Mouse (Mus musculus) neural tube, embryonic 13.5 days (tissue): Measurements from ENCODE around the gene Abcf3. TPM values are rescaled to one million over a fixed set of nuclear protein-coding genes. Genes with fewer than 3 reads are reported as not detected.
A peak's percentile ranks its signal among the peaks of the same experiment; 100 is the strongest.

Source experiments
- ATAC-seq: fragments of 200-750 bp; cut with Nextera tagmentation; 2 replicates; pipeline ENCODE4 v1.8.0; 2017; ENCODE audit warnings: low read depth, mild to moderate bottlenecking, moderate TSS enrichment, moderate library complexity
- H3K27ac ChIP-seq: fragments of 300-500 bp; sonication (generic); replicated peaks from 2 replicates; pipeline ENCODE4 v1.5.1; 2015; ENCODE audit warnings: moderate library complexity, mild to moderate bottlenecking, inconsistent platforms
- H3K27me3 ChIP-seq: fragments of 300-500 bp; sonication (generic); 2 replicates; pipeline ENCODE4 v1.6.1; 2015; ENCODE audit warnings: mild to moderate bottlenecking, inconsistent platforms
- H3K36me3 ChIP-seq: fragments of 300-500 bp; sonication (generic); 2 replicates; pipeline ENCODE4 v1.6.1; 2015; ENCODE audit warnings: mild to moderate bottlenecking, inconsistent platforms
- H3K4me1 ChIP-seq: fragments of 300-500 bp; sonication (generic); replicated peaks from 2 replicates; pipeline ENCODE4 v1.6.1; 2015; ENCODE audit warnings: inconsistent platforms
- H3K4me2 ChIP-seq: fragments of 300-500 bp; sonication (generic); 2 replicates; pipeline ENCODE4 v1.6.1; 2015; ENCODE audit warnings: inconsistent platforms, mild to moderate bottlenecking, moderate library complexity
- H3K4me3 ChIP-seq: fragments of 300-500 bp; sonication (generic); 2 replicates; pipeline ENCODE4 v1.5.1; 2015; ENCODE audit warnings: mild to moderate bottlenecking, inconsistent platforms
- H3K9ac ChIP-seq: fragments of 300-500 bp; sonication (generic); 2 replicates; pipeline ENCODE4 v1.6.1; 2015; ENCODE audit warnings: moderate library complexity, mild to moderate bottlenecking, inconsistent platforms
- H3K9me3 ChIP-seq: fragments of 300-500 bp; sonication (generic); 2 replicates; pipeline ENCODE4 v1.6.1; 2016; ENCODE audit warnings: inconsistent platforms
- WGBS: fragments of 180-500 bp; shearing (Covaris S2); methylation state at CpG from one replicate; pipeline ENCODE4 v1.1.7; 2015; 5-methylcytosine and 5-hydroxymethylcytosine counted together
- polyA plus RNA-seq: library from polyadenylated mRNA; unstranded; fragments of >200 nt; fragmentation: Nextera tagmentation; extraction: Ambion mirVana; gene quantifications from 2 replicates; pipeline ENCODE4 v1.2.1, GENCODE M21; 2015

Gene Abcf3
- polyA plus RNA-seq, 1 experiment from 2014 or later, result 81.5 TPM

GRCm38 (mm10) chr16:20549161-20549560, 784 bp downstream of the Abcf3 start:
- WGBS, result 42% methylated on average over 9 of the region's 9 CpGs
- H3K9me3 ChIP-seq, result no peaks in the 10 kb centered on the region
- H3K4me1 ChIP-seq, result peaks cover 25% of the 10 kb centered on the region
- peak overlapping the region; percentile 93 for H3K4me3 ChIP-seq
- ATAC-seq, result no peak
- peak overlapping the region; percentile 93 for H3K4me2 ChIP-seq
- H3K36me3 ChIP-seq, result peaks cover 67% of the 10 kb centered on the region
- 0 out of 2 replicates have a peak overlapping the region, but pooled peaks have one; percentile 33 for H3K27ac ChIP-seq
- H3K27me3 ChIP-seq, result no peaks in the 10 kb centered on the region
- peak overlapping the region; percentile 89 for H3K9ac ChIP-seq

- H3K4me1 ChIP-seq, result peaks cover 25% of the 10 kb centered on the region
- H3K9me3 ChIP-seq, result no peaks in the 10 kb centered on the region
- no peak for ATAC-seq
- no peak overlapping the region for H3K4me3 ChIP-seq
- H3K27ac ChIP-seq, result no peak overlapping the region
- no peak overlapping the region for H3K4me2 ChIP-seq
- no peak overlapping the region for H3K9ac ChIP-seq
- H3K36me3 ChIP-seq, result peaks cover 64% of the 10 kb centered on the region
- WGBS, result 94% methylated on average over 5 of the region's 5 CpGs
- no peaks in the 10 kb centered on the region for H3K27me3 ChIP-seq
Measured at GRCm38 (mm10) chr16:20551691-20552090, 3.3 kb downstream of the Abcf3 start.

GRCm38 (mm10) chr16:20552594-20552993, 4.2 kb downstream of the Abcf3 start:
- no peak overlapping the region for H3K27ac ChIP-seq

GRCm38 (mm10) chr16:20555000-20555399, 6.6 kb downstream of the Abcf3 start:
- Histone ChIP-seq H3K36me3 (peaks cover 88% of the 10 kb centered on the region), H3K4me3 (no peak overlapping the region), H3K27me3 (no peaks in the 10 kb centered on the region), H3K9me3 (no peaks in the 10 kb centered on the region), H3K27ac (no peak overlapping the region), H3K9ac (no peak overlapping the region), H3K4me1 (peaks cover 3% of the 10 kb centered on the region), H3K4me2 (no peak overlapping the region)
- ATAC-seq, result no peak
- 94% methylated on average over 6 of the region's 6 CpGs for WGBS

More at GRCm38 (mm10) chr16:20552594-20552993, 4.2 kb downstream of the Abcf3 start:
- Histone ChIP-seq H3K9me3 (no peaks in the 10 kb centered on the region), H3K9ac (no peak overlapping the region), H3K4me1 (peaks cover 19% of the 10 kb centered on the region), H3K27me3 (no peaks in the 10 kb centered on the region), H3K4me2 (no peak overlapping the region), H3K4me3 (no peak overlapping the region), H3K36me3 (peaks cover 70% of the 10 kb centered on the region)
- 97% methylated on average over 1 of the region's 1 CpGs for WGBS
- ATAC-seq, result no peak

GRCm38 (mm10) chr16:20557381-20557780, 9.0 kb downstream of the Abcf3 start:
- no peak overlapping the region for H3K9ac ChIP-seq
- H3K4me1 ChIP-seq, result no peaks in the 10 kb centered on the region
- 71% methylated on average over 7 of the region's 7 CpGs for WGBS
- no peaks in the 10 kb centered on the region for H3K27me3 ChIP-seq
- no peak for ATAC-seq
- H3K4me2 ChIP-seq, result no peak overlapping the region
- no peak overlapping the region for H3K27ac ChIP-seq
- H3K9me3 ChIP-seq, result no peaks in the 10 kb centered on the region
- no peak overlapping the region for H3K4me3 ChIP-seq
- H3K36me3 ChIP-seq, result peaks cover 89% of the 10 kb centered on the region

GRCm38 (mm10) chr16:20565075-20565474, 16.7 kb downstream of the Abcf3 start:
- no peak for ATAC-seq
- no peaks in the 10 kb centered on the region for H3K9me3 ChIP-seq
- 52% methylated on average over 1 of the region's 1 CpGs for WGBS
- peaks cover 35% of the 10 kb centered on the region for H3K36me3 ChIP-seq
- H3K4me2 ChIP-seq, result no peak overlapping the region
- no peaks in the 10 kb centered on the region for H3K27me3 ChIP-seq
- H3K9ac ChIP-seq, result no peak overlapping the region
- no peak overlapping the region for H3K27ac ChIP-seq
- H3K4me1 ChIP-seq, result no peaks in the 10 kb centered on the region
- H3K4me3 ChIP-seq, result no peak overlapping the region

GRCm38 (mm10) chr16:20589366-20589938, 41.1 kb downstream of the Abcf3 start, which contains the start of gene Vwa5b2:
Gene Vwa5b2, plus strand, starts transcription at chr16:20589471.
- peak; percentile 78 for ATAC-seq
- no peaks in the 10 kb centered on the region for H3K9me3 ChIP-seq
- peaks cover 70% of the 10 kb centered on the region for H3K27me3 ChIP-seq
- H3K36me3 ChIP-seq, result no peaks in the 10 kb centered on the region
- under 1% methylated on average over 24 of the region's 24 CpGs for WGBS
- peak within 1 kb of the TSS; percentile 67 for H3K27ac ChIP-seq
- peaks cover 28% of the 10 kb centered on the region for H3K4me1 ChIP-seq
- peak within 1 kb of the TSS; percentile 79 for H3K9ac ChIP-seq
- peak within 1 kb of the TSS; percentile 55 for H3K4me3 ChIP-seq
- peak within 1 kb of the TSS; percentile 70 for H3K4me2 ChIP-seq

- WGBS, result under 1% methylated on average over 39 of the region's 39 CpGs
- peak overlapping the region; percentile 70 for H3K4me2 ChIP-seq
- H3K27ac ChIP-seq, result peak overlapping the region; percentile 67
- peaks cover 77% of the 10 kb centered on the region for H3K27me3 ChIP-seq
- H3K4me1 ChIP-seq, result peaks cover 28% of the 10 kb centered on the region
- peak overlapping the region; percentile 55 for H3K4me3 ChIP-seq
- H3K36me3 ChIP-seq, result no peaks in the 10 kb centered on the region
- ATAC-seq, result peak; percentile 85
- no peaks in the 10 kb centered on the region for H3K9me3 ChIP-seq
- H3K9ac ChIP-seq, result peak overlapping the region; percentile 79
Measured at GRCm38 (mm10) chr16:20589939-20590679, 41.7 kb downstream of the Abcf3 start.

GRCm38 (mm10) chr16:20590680-20591038, 42.3 kb downstream of the Abcf3 start:
- ATAC-seq, result peak; percentile 2; the same call in 1 of the 2 replicates
- H3K27ac ChIP-seq, result no peak overlapping the region

GRCm38 (mm10) chr16:20591076-20591705, 42.8 kb downstream of the Abcf3 start:
- ATAC-seq, result peak; percentile 28
- Histone ChIP-seq H3K4me3 (peak overlapping the region; percentile 55), H3K27ac (no peak overlapping the region), H3K36me3 (no peaks in the 10 kb centered on the region), H3K9ac (peak overlapping the region; percentile 79), H3K4me1 (peaks cover 28% of the 10 kb centered on the region), H3K4me2 (peak overlapping the region; percentile 70), H3K27me3 (peaks cover 79% of the 10 kb centered on the region), H3K9me3 (no peaks in the 10 kb centered on the region)
- 4% methylated on average over 48 of the region's 48 CpGs for whole genome bisulfite sequencing

More at GRCm38 (mm10) chr16:20590680-20591038, 42.3 kb downstream of the Abcf3 start:
- H3K4me3 ChIP-seq, result peak overlapping the region; percentile 55
- no peaks in the 10 kb centered on the region for H3K36me3 ChIP-seq
- H3K4me1 ChIP-seq, result peaks cover 28% of the 10 kb centered on the region
- H3K27me3 ChIP-seq, result peaks cover 78% of the 10 kb centered on the region
- peak overlapping the region; percentile 79 for H3K9ac ChIP-seq
- H3K9me3 ChIP-seq, result no peaks in the 10 kb centered on the region
- 2% methylated on average over 17 of the region's 17 CpGs for WGBS
- H3K4me2 ChIP-seq, result peak overlapping the region; percentile 70

GRCm38 (mm10) chr16:20595060-20595673, 46.8 kb downstream of the Abcf3 start:
- Histone ChIP-seq H3K4me2 (no peak overlapping the region), H3K4me3 (no peak overlapping the region), H3K9ac (no peak overlapping the region), H3K4me1 (peaks cover 16% of the 10 kb centered on the region), H3K27me3 (peaks cover 56% of the 10 kb centered on the region), H3K9me3 (no peaks in the 10 kb centered on the region), H3K36me3 (no peaks in the 10 kb centered on the region), H3K27ac (no peak overlapping the region)
- ATAC-seq, result no peak
- 86% methylated on average over 7 of the region's 7 CpGs for WGBS

GRCm38 (mm10) chr16:20595737-20596136, 47.4 kb downstream of the Abcf3 start:
- Histone ChIP-seq H3K36me3 (no peaks in the 10 kb centered on the region), H3K27ac (no peak overlapping the region), H3K9me3 (no peaks in the 10 kb centered on the region), H3K4me2 (no peak overlapping the region), H3K27me3 (peaks cover 50% of the 10 kb centered on the region), H3K9ac (no peak overlapping the region), H3K4me1 (peaks cover 10% of the 10 kb centered on the region), H3K4me3 (no peak overlapping the region)
- WGBS, result 92% methylated on average over 4 of the region's 4 CpGs
- no peak for ATAC-seq
